Mouse (Mus musculus): ENCODE data around the gene Man2c1. TPM values are rescaled to one million over a fixed set of nuclear protein-coding genes. Genes with fewer than 3 reads are reported as not detected.

The Man2c1 gene
- total and polyA plus RNA-seq, 3 experiments = 50.4 to 74.7 (median 59.2) TPM

DNA sequence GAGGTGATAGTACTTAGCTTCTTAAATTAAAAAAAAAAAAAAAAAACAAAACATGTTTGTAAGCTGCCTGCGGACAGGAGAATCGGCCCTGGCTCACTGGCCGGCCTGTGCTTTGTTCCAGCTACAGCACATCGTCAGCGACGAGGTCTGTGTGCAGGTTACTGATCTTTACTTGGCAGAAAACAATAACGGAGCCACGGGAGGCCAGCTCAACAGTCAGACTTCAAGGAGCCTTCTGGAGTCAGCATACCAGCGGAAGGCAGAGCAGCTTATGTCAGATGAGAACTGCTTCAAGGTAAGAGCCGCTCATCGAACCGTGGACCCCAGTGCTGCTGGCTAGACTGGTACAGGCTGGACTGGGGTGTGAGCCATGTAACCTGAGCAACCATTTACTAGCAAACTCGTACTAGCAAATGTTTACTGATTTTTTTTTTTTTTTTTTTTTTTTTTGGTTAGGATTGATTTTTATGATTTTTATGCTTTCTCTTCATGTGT is 13.2 kb upstream of the Man2c1 start:
- TF ChIP-seq MYC (IDR thresholded peaks at IDR 0.05; ENCODE audit: low read depth, low read length) (no peak), ZNF384 (IDR thresholded peaks at IDR 0.05; ENCODE audit: low read depth, low read length) (no peak), CHD2 (IDR thresholded peaks at IDR 0.05; ENCODE audit: low read length) (no peak)
- dilution Hi-C loops (cut with MboI; ENCODE audit: extremely low pct_ligation_motif_present, extremely low pct_unique_long_range_greater_than_20kb, low sequenced_read_pairs) = no loop called here
- H3K36me3 ChIP-seq (replicated peaks in 1 of 2; ENCODE audit: control insufficient read depth in 1 of 2, insufficient read depth in 1 of 2, low read length in 1 of 2) = peaks cover 48 to 90% of the 10 kb centered on the region in 2 experiments

DNA sequence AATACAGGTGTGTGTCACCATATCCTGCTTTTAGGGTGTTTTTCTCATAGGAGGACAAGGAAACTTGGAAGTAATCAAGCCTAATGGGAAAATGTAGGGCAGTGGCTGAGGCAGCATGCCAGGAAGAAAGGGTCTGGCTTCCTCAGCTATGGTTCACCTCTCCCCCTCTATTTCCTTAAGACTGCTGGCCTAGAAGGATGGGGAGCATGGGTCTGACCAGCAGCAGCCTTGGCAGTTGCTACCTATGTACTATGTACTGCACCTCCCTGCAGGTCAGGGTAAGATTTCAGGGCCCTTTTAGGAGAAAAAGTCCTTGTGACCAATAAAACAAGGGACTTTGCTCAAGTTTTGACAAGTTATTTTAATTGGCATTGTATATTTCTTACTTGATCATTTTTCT is 849 bp upstream of the Man2c1 start:
- H3K9ac ChIP-seq (ENCODE audit: insufficient read depth, low read depth) = peak overlapping the region; percentile 92; the same call in 1 of the 2 replicates
- H3K4me3 ChIP-seq (replicated peaks in 1 of 3; ENCODE audit: low read depth in 2 of 3, low read length in 2 of 3, poor library complexity in 1 of 3) = peak overlapping the region in 2 of 3 experiments; percentile 83 to 88
- H3K4me2 ChIP-seq (ENCODE audit: insufficient read depth, low read depth, poor library complexity, severe bottlenecking) = peak overlapping the region; percentile 95
- in situ Hi-C loops (cut with MboI; ENCODE audit: low pct_ligation_motif_present, low pct_unique_long_range_greater_than_20kb, low sequenced_read_pairs) = loop anchor here (5.0 kb wide), 2 partner anchors 72 to 237 kb away; no protein-coding TSS in a partner anchor
- H3K36me3 ChIP-seq (replicated peaks in 1 of 2; ENCODE audit: control insufficient read depth in 1 of 2, insufficient read depth in 1 of 2, low read length in 1 of 2) = peaks cover 33 to 67% of the 10 kb centered on the region in 2 experiments
- peaks cover 2 to 17% of the 10 kb centered on the region in 2 experiments; a peak in 3 of 4 replicates for H3K4me1 ChIP-seq (ENCODE audit: control insufficient read depth in 1 of 2, insufficient read depth in 2 of 2)
- H3K27ac ChIP-seq (ENCODE audit: insufficient read depth, low read depth) = no peak overlapping the region
- 0 out of 2 replicates have a peak, but pooled peaks have one; percentile 10 for TF ChIP-seq MXI1 (IDR thresholded peaks at IDR 0.05; ENCODE audit: low read depth, low read length)
- no peak for TF ChIP-seq PAX5 (IDR thresholded peaks at IDR 0.05; ENCODE audit: low read length)
- no peak for TF ChIP-seq TBP (conservative IDR thresholded peaks at IDR 0.05; ENCODE audit: low read depth, low read length)
- no peak for TF ChIP-seq ZNF384 (IDR thresholded peaks at IDR 0.05; ENCODE audit: low read depth, low read length)
- no peak for TF ChIP-seq SMC3 (IDR thresholded peaks at IDR 0.05; ENCODE audit: low read depth, low read length)
- no peak for TF ChIP-seq POLR2A (IDR thresholded peaks at IDR 0.05; ENCODE audit: low read depth, low read length)
- no peak for TF ChIP-seq MAZ (IDR thresholded peaks at IDR 0.05; ENCODE audit: low read depth, low read length)
- TF ChIP-seq RCOR1 (conservative IDR thresholded peaks at IDR 0.05; ENCODE audit: low read depth, low read length) = no peak
- no peak for TF ChIP-seq BHLHE40 (IDR thresholded peaks at IDR 0.05; ENCODE audit: low read depth, low read length)
- no peaks in the 10 kb centered on the region for H3K9me3 ChIP-seq (replicated peaks; ENCODE audit: low read length)
- H3K27me3 ChIP-seq (replicated peaks) = no peaks in the 10 kb centered on the region
- H3K79me2 ChIP-seq (replicated peaks; ENCODE audit: control insufficient read depth, extremely low read depth, insufficient read depth, poor library complexity, severe bottlenecking) = peaks cover 6% of the 10 kb centered on the region
- dilution Hi-C loops (cut with MboI; ENCODE audit: extremely low pct_ligation_motif_present, extremely low pct_unique_long_range_greater_than_20kb, low sequenced_read_pairs) = no loop called here
- DNase-seq (ENCODE audit: extremely low read depth) = no peak

More for the DNA sequence above, 13.2 kb upstream of the Man2c1 start:
- no peak overlapping the region for H3K4me2 ChIP-seq (ENCODE audit: insufficient read depth, low read depth, poor library complexity, severe bottlenecking)
- peaks cover 0 to 19% of the 10 kb centered on the region in 2 experiments; a peak in 2 of 4 replicates for H3K4me1 ChIP-seq (ENCODE audit: control insufficient read depth in 1 of 2, insufficient read depth in 2 of 2)
- no peak overlapping the region for H3K4me3 ChIP-seq (replicated peaks in 1 of 3; ENCODE audit: low read depth in 2 of 3, low read length in 2 of 3, poor library complexity in 1 of 3)
- no peaks in the 10 kb centered on the region; the same call in 1 of the 2 replicates for H3K79me2 ChIP-seq (replicated peaks; ENCODE audit: control insufficient read depth, extremely low read depth, insufficient read depth, poor library complexity, severe bottlenecking)
- in situ Hi-C loops (cut with MboI; ENCODE audit: low pct_ligation_motif_present, low pct_unique_long_range_greater_than_20kb, low sequenced_read_pairs) = no loop called here
- H3K9ac ChIP-seq (ENCODE audit: insufficient read depth, low read depth) = no peak overlapping the region
- no peaks in the 10 kb centered on the region for H3K27me3 ChIP-seq (replicated peaks)
- DNase-seq (ENCODE audit: extremely low read depth) = no peak
- H3K27ac ChIP-seq (ENCODE audit: insufficient read depth, low read depth) = no peak overlapping the region
- no peaks in the 10 kb centered on the region for H3K9me3 ChIP-seq (replicated peaks; ENCODE audit: low read length)

DNA sequence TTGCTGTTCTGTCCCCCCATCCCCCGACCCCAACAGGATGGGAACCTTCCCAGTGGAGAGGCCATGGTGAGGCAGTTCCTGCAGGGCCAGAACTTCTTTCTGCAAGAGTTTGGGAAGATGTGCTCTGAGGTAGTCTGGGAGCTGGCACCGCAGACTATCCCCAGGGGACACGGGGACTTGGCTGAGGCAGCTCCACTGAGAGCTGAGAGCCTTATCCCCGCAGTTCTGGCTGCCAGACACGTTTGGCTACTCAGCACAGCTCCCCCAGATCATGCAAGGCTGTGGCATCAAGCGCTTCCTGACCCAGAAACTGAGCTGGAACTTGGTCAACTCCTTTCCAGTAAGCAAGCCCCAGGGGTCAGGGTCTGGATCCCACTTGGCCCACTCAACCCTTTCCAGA is 6.8 kb downstream of the Man2c1 start:
- in situ Hi-C loops (cut with MboI; ENCODE audit: low pct_ligation_motif_present, low pct_unique_long_range_greater_than_20kb, low sequenced_read_pairs) = no loop called here
- TF ChIP-seq MXI1 (IDR thresholded peaks at IDR 0.05; ENCODE audit: low read depth, low read length) = no peak
- TF ChIP-seq NELFE (IDR thresholded peaks at IDR 0.05; ENCODE audit: low read depth, low read length) = no peak
- TF ChIP-seq E2F4 (IDR thresholded peaks at IDR 0.05; ENCODE audit: insufficient replicate concordance, low read depth, low read length) = no peak
- DNase-seq (ENCODE audit: extremely low read depth) = no peak
- Histone ChIP-seq H3K4me2 (ENCODE audit: insufficient read depth, low read depth, poor library complexity, severe bottlenecking) (no peak overlapping the region), H3K4me3 (replicated peaks in 1 of 3; ENCODE audit: low read depth in 2 of 3, low read length in 2 of 3, poor library complexity in 1 of 3) (no peak overlapping the region), H3K4me1 (ENCODE audit: control insufficient read depth in 1 of 2, insufficient read depth in 2 of 2) (no peaks in the 10 kb centered on the region; a peak in 1 of 4 replicates), H3K36me3 (replicated peaks in 1 of 2; ENCODE audit: control insufficient read depth in 1 of 2, insufficient read depth in 1 of 2, low read length in 1 of 2) (peaks cover 71 to 98% of the 10 kb centered on the region in 2 experiments), H3K9me3 (replicated peaks; ENCODE audit: low read length) (no peaks in the 10 kb centered on the region), H3K27ac (ENCODE audit: insufficient read depth, low read depth) (no peak overlapping the region), H3K79me2 (replicated peaks; ENCODE audit: control insufficient read depth, extremely low read depth, insufficient read depth, poor library complexity, severe bottlenecking) (no peaks in the 10 kb centered on the region), H3K27me3 (replicated peaks) (no peaks in the 10 kb centered on the region), H3K9ac (ENCODE audit: insufficient read depth, low read depth) (no peak overlapping the region)
- dilution Hi-C loops (cut with MboI; ENCODE audit: extremely low pct_ligation_motif_present, extremely low pct_unique_long_range_greater_than_20kb, low sequenced_read_pairs) = no loop called here
